Mouse (Mus musculus) forebrain, embryonic 13.5 days (tissue): ENCODE results near the gene A630095N17Rik. TPM values are rescaled to one million over a fixed set of nuclear protein-coding genes. Genes with fewer than 3 reads are reported as not detected.

ENCODE experiments used
- ATAC-seq: fragments of 200-750 bp; cut with Nextera tagmentation; 2 replicates; pipeline ENCODE4 v1.8.0; 2017
- H3K27ac ChIP-seq: fragments of 300-500 bp; sonication (generic); 2 replicates; pipeline ENCODE4 v1.5.1; 2015; ENCODE audit warnings: inconsistent platforms, mild to moderate bottlenecking, moderate library complexity
- H3K27me3 ChIP-seq: fragments of 300-500 bp; sonication (generic); 2 replicates; pipeline ENCODE4 v1.6.1; 2015; ENCODE audit warnings: mild to moderate bottlenecking, inconsistent platforms
- H3K36me3 ChIP-seq: fragments of 300-500 bp; sonication (generic); 2 replicates; pipeline ENCODE4 v1.6.1; 2015; ENCODE audit warnings: mild to moderate bottlenecking, inconsistent platforms; ENCODE audit not compliant: poor library complexity, severe bottlenecking
- H3K4me1 ChIP-seq: fragments of 300-500 bp; sonication (generic); 2 replicates; pipeline ENCODE4 v1.6.1; 2015; ENCODE audit warnings: inconsistent platforms
- H3K4me2 ChIP-seq: fragments of 300-500 bp; sonication (generic); 2 replicates; pipeline ENCODE4 v1.6.1; 2015; ENCODE audit warnings: inconsistent platforms, mild to moderate bottlenecking, moderate library complexity
- H3K4me3 ChIP-seq: fragments of 300-500 bp; sonication (generic); 2 replicates; pipeline ENCODE4 v1.5.1; 2015; ENCODE audit warnings: mild to moderate bottlenecking, inconsistent platforms
- H3K9ac ChIP-seq: fragments of 300-500 bp; sonication (generic); 2 replicates; pipeline ENCODE4 v1.6.1; 2015; ENCODE audit warnings: mild to moderate bottlenecking, inconsistent platforms
- H3K9me3 ChIP-seq: fragments of 300-500 bp; sonication (generic); replicated peaks from 2 replicates; pipeline ENCODE4 v1.6.1; 2016; ENCODE audit warnings: inconsistent platforms
- WGBS: fragments of 180-500 bp; shearing (Covaris S2); methylation state at CpG from one replicate; pipeline ENCODE4 v1.1.7; 2015; 5-methylcytosine and 5-hydroxymethylcytosine counted together
- polyA plus RNA-seq: library from polyadenylated mRNA; unstranded; fragments of >200 nt; fragmentation: Nextera tagmentation; extraction: Ambion mirVana; gene quantifications from 2 replicates; pipeline ENCODE4 v1.2.1, GENCODE M21; 2015

A630095N17Rik gene
- polyA plus RNA-seq: not detected in 2 replicates

- 70% methylated on average over 5 of the region's 5 CpGs for WGBS
- no peak for ATAC-seq
- no peak within 1 kb of the TSS for H3K27ac ChIP-seq
Measured at GRCm38 (mm10) chr1:75231664-75232152, at the start of gene A630095N17Rik. Gene A630095N17Rik (minus strand): TSS chr1:75232102.

GRCm38 (mm10) chr1:75278228-75278627 is 46.3 kb upstream of the A630095N17Rik start, which contains the start of gene Resp18:
Gene Resp18 (minus strand): TSS chr1:75278415.
- no peaks in the 10 kb centered on the region for H3K4me1 ChIP-seq
- H3K27me3 ChIP-seq: peaks cover 42% of the 10 kb centered on the region
- no peak within 1 kb of the TSS; the same call in 1 of the 2 replicates for H3K9ac ChIP-seq
- no peaks in the 10 kb centered on the region for H3K9me3 ChIP-seq
- no peak for ATAC-seq
- H3K4me2 ChIP-seq: peak within 1 kb of the TSS; percentile 44
- 2% methylated on average over 13 of the region's 13 CpGs for WGBS
- no peak within 1 kb of the TSS for H3K27ac ChIP-seq
- peak within 1 kb of the TSS; percentile 31 for H3K4me3 ChIP-seq
- H3K36me3 ChIP-seq: no peaks in the 10 kb centered on the region

More at GRCm38 (mm10) chr1:75231664-75232152, at the start of gene A630095N17Rik:
- H3K36me3 ChIP-seq: no peaks in the 10 kb centered on the region
- no peak within 1 kb of the TSS for H3K9ac ChIP-seq
- peaks cover 10% of the 10 kb centered on the region; the same call in 1 of the 2 replicates for H3K27me3 ChIP-seq
- no peak within 1 kb of the TSS for H3K4me2 ChIP-seq
- no peaks in the 10 kb centered on the region for H3K9me3 ChIP-seq
- H3K4me3 ChIP-seq: no peak within 1 kb of the TSS
- peaks cover 17% of the 10 kb centered on the region for H3K4me1 ChIP-seq

GRCm38 (mm10) chr1:75277195-75278188 is 45.6 kb upstream of the A630095N17Rik start:
- H3K27ac ChIP-seq: no peak overlapping the region
- H3K4me2 ChIP-seq: peak overlapping the region; percentile 44
- 3% methylated on average over 23 of the region's 23 CpGs for WGBS
- peak overlapping the region; percentile 31 for H3K4me3 ChIP-seq
- no peak overlapping the region; the same call in 1 of the 2 replicates for H3K9ac ChIP-seq
- no peaks in the 10 kb centered on the region for H3K36me3 ChIP-seq
- peaks cover 44% of the 10 kb centered on the region for H3K27me3 ChIP-seq
- H3K9me3 ChIP-seq: no peaks in the 10 kb centered on the region
- ATAC-seq: peak; percentile 33; the same call in 1 of the 2 replicates
- no peaks in the 10 kb centered on the region for H3K4me1 ChIP-seq

- Histone ChIP-seq H3K9ac (peak within 1 kb of the TSS; percentile 56), H3K4me2 (peak within 1 kb of the TSS; percentile 72), H3K27me3 (peaks cover 75% of the 10 kb centered on the region), H3K9me3 (no peaks in the 10 kb centered on the region), H3K4me1 (peaks cover 13% of the 10 kb centered on the region), H3K36me3 (no peaks in the 10 kb centered on the region), H3K4me3 (peak within 1 kb of the TSS; percentile 48), H3K27ac (no peak within 1 kb of the TSS)
- 10% methylated on average over 32 of the region's 32 CpGs for WGBS
- peak; percentile 73 for ATAC-seq
Measured at GRCm38 (mm10) chr1:75264091-75264880, 32.4 kb upstream of the A630095N17Rik start, which contains the start of gene Ptprn. Gene Ptprn (minus strand): TSS chr1:75264502.

GRCm38 (mm10) chr1:75262969-75263951 is 31.4 kb upstream of the A630095N17Rik start:
- Histone ChIP-seq H3K4me2 (peak overlapping the region; percentile 72), H3K4me1 (peaks cover 13% of the 10 kb centered on the region), H3K9me3 (no peaks in the 10 kb centered on the region), H3K36me3 (no peaks in the 10 kb centered on the region), H3K9ac (peak overlapping the region; percentile 56), H3K27ac (no peak overlapping the region), H3K4me3 (peak overlapping the region; percentile 48), H3K27me3 (peaks cover 72% of the 10 kb centered on the region)
- ATAC-seq: peak; percentile 21
- 1% methylated on average over 39 of the region's 40 CpGs for WGBS

- no peak overlapping the region for H3K4me2 ChIP-seq
- H3K9me3 ChIP-seq: no peaks in the 10 kb centered on the region
- H3K27me3 ChIP-seq: peaks cover 65% of the 10 kb centered on the region
- no peaks in the 10 kb centered on the region for H3K36me3 ChIP-seq
- ATAC-seq: no peak
- no peak overlapping the region for H3K27ac ChIP-seq
- H3K4me1 ChIP-seq: peaks cover 13% of the 10 kb centered on the region
- no peak overlapping the region for H3K9ac ChIP-seq
- H3K4me3 ChIP-seq: no peak overlapping the region
Measured at GRCm38 (mm10) chr1:75261278-75261677, 29.4 kb upstream of the A630095N17Rik start.

GRCm38 (mm10) chr1:75255516-75256046 is 23.7 kb upstream of the A630095N17Rik start:
- ATAC-seq: no peak
- Histone ChIP-seq H3K27me3 (peaks cover 11% of the 10 kb centered on the region), H3K4me3 (no peak overlapping the region), H3K9me3 (no peaks in the 10 kb centered on the region), H3K36me3 (no peaks in the 10 kb centered on the region), H3K4me2 (no peak overlapping the region), H3K4me1 (peaks cover 7% of the 10 kb centered on the region), H3K27ac (no peak overlapping the region), H3K9ac (no peak overlapping the region)
- 77% methylated on average over 10 of the region's 10 CpGs for WGBS

- H3K9ac ChIP-seq: no peak overlapping the region
- H3K9me3 ChIP-seq: no peaks in the 10 kb centered on the region
- peak; percentile 16; the same call in 1 of the 2 replicates for ATAC-seq
- H3K36me3 ChIP-seq: no peaks in the 10 kb centered on the region
- no peak overlapping the region for H3K4me2 ChIP-seq
- peaks cover 7% of the 10 kb centered on the region; the same call in 1 of the 2 replicates for H3K27me3 ChIP-seq
- peak overlapping the region; percentile 35; the same call in 1 of the 2 replicates for H3K27ac ChIP-seq
- no peak overlapping the region for H3K4me3 ChIP-seq
- WGBS: 67% methylated on average over 8 of the region's 8 CpGs
- peaks cover 7% of the 10 kb centered on the region for H3K4me1 ChIP-seq
Measured at GRCm38 (mm10) chr1:75254625-75255013, 22.7 kb upstream of the A630095N17Rik start.

- peaks cover 7% of the 10 kb centered on the region; the same call in 1 of the 2 replicates for H3K27me3 ChIP-seq
- peak; percentile 9 for ATAC-seq
- peaks cover 7% of the 10 kb centered on the region for H3K4me1 ChIP-seq
- H3K36me3 ChIP-seq: no peaks in the 10 kb centered on the region
- H3K4me2 ChIP-seq: no peak overlapping the region
- WGBS: 64% methylated on average over 16 of the region's 16 CpGs
- H3K27ac ChIP-seq: no peak overlapping the region
- no peak overlapping the region for H3K4me3 ChIP-seq
- H3K9ac ChIP-seq: no peak overlapping the region
- no peaks in the 10 kb centered on the region for H3K9me3 ChIP-seq
Measured at GRCm38 (mm10) chr1:75253849-75254624, 22.1 kb upstream of the A630095N17Rik start.

- H3K4me1 ChIP-seq: peaks cover 14% of the 10 kb centered on the region
- H3K36me3 ChIP-seq: no peaks in the 10 kb centered on the region
- no peak overlapping the region for H3K27ac ChIP-seq
- no peak overlapping the region for H3K9ac ChIP-seq
- no peaks in the 10 kb centered on the region for H3K9me3 ChIP-seq
- no peak for ATAC-seq
- peaks cover 3% of the 10 kb centered on the region; the same call in 1 of the 2 replicates for H3K27me3 ChIP-seq
- H3K4me3 ChIP-seq: no peak overlapping the region
- no peak overlapping the region for H3K4me2 ChIP-seq
- 77% methylated on average over 16 of the region's 16 CpGs for WGBS
Measured at GRCm38 (mm10) chr1:75253029-75253428, 21.1 kb upstream of the A630095N17Rik start.
